Mouse (Mus musculus): Measurements from ENCODE around the gene Ksr1. TPM values are rescaled to one million over a fixed set of nuclear protein-coding genes. Genes with fewer than 3 reads are reported as not detected.
A peak's percentile ranks its signal among the peaks of the same experiment; 100 is the strongest.

Gene Ksr1
- polyA plus RNA-seq, 1 experiment from 2014 or later, result 4.7 TPM

GRCm38 (mm10) chr11:79095713-79096112 lies 50.5 kb downstream of the Ksr1 start:
- Histone ChIP-seq H3K9ac (peak overlapping the region; percentile 8; the same call in 1 of the 2 replicates), H3K36me3 (replicated peaks) (no peaks in the 10 kb centered on the region), H3K4me3 (replicated peaks) (no peak overlapping the region), H3K4me1 (peaks cover 55% of the 10 kb centered on the region), H3K9me3 (no peaks in the 10 kb centered on the region), H3K4me2 (0 out of 2 replicates have a peak overlapping the region, but pooled peaks have one; percentile 21), H3K27me3 (no peaks in the 10 kb centered on the region), H3K27ac (peak overlapping the region; percentile 79)
- WGBS, result 0% methylated on average over 2 of the region's 2 CpGs
- 0 out of 2 replicates have a peak, but pooled peaks have one; percentile 17 for ATAC-seq (ENCODE audit: low FRiP score)

- Histone ChIP-seq H3K4me3 (replicated peaks) (no peak overlapping the region), H3K27ac (peak overlapping the region; percentile 79; the same call in 1 of the 2 replicates), H3K9ac (no peak overlapping the region), H3K27me3 (no peaks in the 10 kb centered on the region), H3K4me1 (peaks cover 57% of the 10 kb centered on the region), H3K36me3 (replicated peaks) (no peaks in the 10 kb centered on the region), H3K4me2 (no peak overlapping the region), H3K9me3 (no peaks in the 10 kb centered on the region)
- WGBS, result 49% methylated on average over 5 of the region's 5 CpGs
- no peak for ATAC-seq (ENCODE audit: low FRiP score)
These were observed 51.5 kb downstream of the Ksr1 start for GRCm38 (mm10) chr11:79094727-79095126.

- Histone ChIP-seq H3K27ac (no peak overlapping the region), H3K36me3 (replicated peaks) (no peaks in the 10 kb centered on the region), H3K9me3 (no peaks in the 10 kb centered on the region), H3K4me3 (replicated peaks) (no peak overlapping the region), H3K9ac (no peak overlapping the region), H3K27me3 (no peaks in the 10 kb centered on the region), H3K4me2 (no peak overlapping the region), H3K4me1 (peaks cover 58% of the 10 kb centered on the region)
- 83% methylated on average over 10 of the region's 10 CpGs for WGBS
- no peak for ATAC-seq (ENCODE audit: low FRiP score)
These were observed 52.1 kb downstream of the Ksr1 start for GRCm38 (mm10) chr11:79093986-79094695.

GRCm38 (mm10) chr11:79093386-79093906 lies 52.8 kb downstream of the Ksr1 start:
- H3K27me3 ChIP-seq, result no peaks in the 10 kb centered on the region
- no peaks in the 10 kb centered on the region for H3K9me3 ChIP-seq
- no peak for ATAC-seq (ENCODE audit: low FRiP score)
- H3K9ac ChIP-seq, result no peak overlapping the region
- no peak overlapping the region for H3K4me2 ChIP-seq
- H3K4me3 ChIP-seq (replicated peaks), result no peak overlapping the region
- WGBS, result 54% methylated on average over 15 of the region's 15 CpGs
- no peak overlapping the region for H3K27ac ChIP-seq
- H3K4me1 ChIP-seq, result peaks cover 51% of the 10 kb centered on the region
- H3K36me3 ChIP-seq (replicated peaks), result no peaks in the 10 kb centered on the region

DNA sequence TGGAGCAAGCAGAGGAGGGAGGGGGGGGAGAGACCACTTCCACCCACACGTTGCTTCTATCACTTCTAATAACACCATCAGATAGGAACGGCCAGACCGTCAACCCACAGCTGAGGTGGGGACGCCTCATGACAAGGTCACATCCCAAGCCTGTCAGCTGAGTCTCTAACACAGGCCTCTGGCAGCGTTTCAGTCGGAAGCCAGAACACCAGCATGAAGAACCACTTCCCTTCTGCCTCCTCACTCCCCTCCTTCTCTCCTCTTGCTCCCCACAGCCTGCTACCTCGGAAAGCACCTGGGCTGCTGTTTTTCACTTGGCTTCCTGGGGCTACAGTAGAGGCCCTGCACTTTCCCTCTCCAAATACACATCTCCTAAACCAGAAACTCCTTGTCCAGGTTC lies 53.4 kb downstream of the Ksr1 start:
- no peak overlapping the region for H3K27ac ChIP-seq
- H3K4me1 ChIP-seq, result peaks cover 51% of the 10 kb centered on the region
- no peaks in the 10 kb centered on the region for H3K9me3 ChIP-seq
- no peak for ATAC-seq (ENCODE audit: low FRiP score)
- no peak overlapping the region for H3K4me3 ChIP-seq (replicated peaks)
- 62% methylated on average over 7 of the region's 7 CpGs for WGBS
- H3K27me3 ChIP-seq, result no peaks in the 10 kb centered on the region
- H3K4me2 ChIP-seq, result no peak overlapping the region
- H3K36me3 ChIP-seq (replicated peaks), result no peaks in the 10 kb centered on the region
- H3K9ac ChIP-seq, result no peak overlapping the region

DNA sequence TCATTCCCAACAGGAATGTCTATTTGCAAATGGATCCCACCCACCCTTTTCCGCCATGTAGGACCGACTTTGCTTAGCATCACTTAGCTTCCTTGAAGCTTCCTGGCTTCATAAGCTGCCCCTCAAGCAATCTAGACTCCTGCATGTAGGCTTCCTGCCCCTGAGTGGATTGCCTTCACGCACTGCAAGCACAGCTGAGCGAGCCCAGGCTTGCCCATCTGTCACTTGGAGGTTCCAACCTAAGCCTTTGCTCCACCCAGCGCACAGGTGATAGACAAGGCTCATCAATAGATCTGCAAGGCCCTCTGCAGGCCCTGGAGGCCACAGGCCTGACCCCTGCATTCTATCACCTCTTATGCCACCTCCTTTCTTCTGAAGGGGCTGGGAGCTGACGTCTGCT lies 54.0 kb downstream of the Ksr1 start:
- Histone ChIP-seq H3K4me2 (no peak overlapping the region), H3K4me3 (replicated peaks) (no peak overlapping the region), H3K27ac (no peak overlapping the region), H3K9me3 (no peaks in the 10 kb centered on the region), H3K9ac (no peak overlapping the region), H3K27me3 (no peaks in the 10 kb centered on the region), H3K36me3 (replicated peaks) (no peaks in the 10 kb centered on the region), H3K4me1 (peaks cover 51% of the 10 kb centered on the region)
- no peak for ATAC-seq (ENCODE audit: low FRiP score)
- WGBS, result 91% methylated on average over 6 of the region's 6 CpGs

DNA sequence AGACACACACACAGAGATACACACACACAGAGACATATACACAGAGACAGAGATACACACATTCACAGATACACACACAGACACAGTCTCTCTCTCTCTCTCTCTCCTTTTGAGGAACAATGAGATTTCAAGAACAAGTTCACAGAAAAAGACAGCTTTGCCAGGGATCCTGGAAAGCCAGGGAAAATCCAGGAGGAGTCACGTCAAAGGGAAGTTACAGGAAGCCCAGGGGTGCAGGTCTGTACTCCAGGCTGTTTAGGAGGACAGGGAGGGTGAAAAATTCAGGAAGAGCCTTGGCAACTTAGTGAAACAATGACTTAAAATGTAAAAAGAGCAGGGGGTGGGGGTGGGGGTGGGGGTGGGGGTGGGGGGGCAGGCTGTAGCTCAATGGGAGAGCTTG lies 56.5 kb downstream of the Ksr1 start:
- no peak overlapping the region for H3K4me3 ChIP-seq (replicated peaks)
- no peaks in the 10 kb centered on the region for H3K27me3 ChIP-seq
- no peak for ATAC-seq (ENCODE audit: low FRiP score)
- peaks cover 30% of the 10 kb centered on the region for H3K4me1 ChIP-seq
- no peak overlapping the region for H3K4me2 ChIP-seq
- no peaks in the 10 kb centered on the region for H3K36me3 ChIP-seq (replicated peaks)
- H3K9ac ChIP-seq, result no peak overlapping the region
- no peaks in the 10 kb centered on the region for H3K9me3 ChIP-seq
- 60% methylated on average over 1 of the region's 1 CpGs for WGBS
- H3K27ac ChIP-seq, result peak overlapping the region; percentile 56; the same call in 1 of the 2 replicates

DNA sequence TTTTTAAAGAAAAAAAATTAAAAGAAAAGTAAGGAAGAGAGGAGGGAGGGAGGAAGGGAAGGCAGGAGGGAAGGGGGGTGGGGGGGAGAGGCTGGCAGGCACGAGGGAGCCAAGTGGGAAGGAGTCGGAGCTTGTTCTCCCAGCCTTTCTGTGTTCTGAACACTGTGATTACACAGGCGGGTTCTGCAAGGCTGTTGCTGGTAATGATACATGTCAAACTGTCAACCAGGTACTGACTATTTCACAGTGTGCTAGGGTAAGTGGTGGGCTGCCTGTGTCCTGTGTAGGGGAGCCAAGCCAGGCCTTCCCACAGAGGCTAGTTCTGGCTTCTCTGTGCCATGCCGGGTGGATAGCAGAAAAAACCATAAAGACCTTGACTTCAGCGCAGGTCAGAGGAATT lies 57.2 kb downstream of the Ksr1 start:
- Histone ChIP-seq H3K4me3 (replicated peaks) (no peak overlapping the region), H3K4me2 (no peak overlapping the region), H3K27ac (0 out of 2 replicates have a peak overlapping the region, but pooled peaks have one; percentile 56), H3K9ac (no peak overlapping the region), H3K4me1 (peaks cover 23% of the 10 kb centered on the region), H3K27me3 (no peaks in the 10 kb centered on the region), H3K9me3 (no peaks in the 10 kb centered on the region), H3K36me3 (replicated peaks) (no peaks in the 10 kb centered on the region)
- 62% methylated on average over 5 of the region's 5 CpGs for WGBS
- ATAC-seq (ENCODE audit: low FRiP score), result no peak

DNA sequence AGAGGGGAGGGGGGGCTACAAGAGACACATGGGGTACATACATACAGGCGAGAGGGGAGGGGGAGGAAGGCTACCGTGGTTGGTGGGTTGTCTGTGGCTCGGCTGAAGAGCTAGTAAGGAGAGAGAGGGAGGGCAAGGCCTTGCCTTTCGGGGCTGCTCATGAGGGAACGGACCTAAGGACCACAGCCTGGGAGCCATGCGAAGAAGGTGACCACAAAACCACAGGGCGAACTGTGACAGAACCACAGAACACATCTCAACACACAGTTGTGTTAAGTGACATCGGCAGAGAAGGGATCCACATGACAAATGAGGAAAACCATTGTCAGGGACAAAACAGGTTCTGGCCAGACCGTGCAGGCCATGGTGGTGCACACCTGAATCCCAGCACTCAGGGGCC lies 57.9 kb downstream of the Ksr1 start:
- H3K9ac ChIP-seq, result no peak overlapping the region
- no peak for ATAC-seq (ENCODE audit: low FRiP score)
- H3K4me2 ChIP-seq, result no peak overlapping the region
- no peaks in the 10 kb centered on the region for H3K9me3 ChIP-seq
- no peaks in the 10 kb centered on the region for H3K27me3 ChIP-seq
- H3K36me3 ChIP-seq (replicated peaks), result no peaks in the 10 kb centered on the region
- H3K27ac ChIP-seq, result 0 out of 2 replicates have a peak overlapping the region, but pooled peaks have one; percentile 25
- 82% methylated on average over 9 of the region's 9 CpGs for whole genome bisulfite sequencing
- H3K4me3 ChIP-seq (replicated peaks), result no peak overlapping the region
- peaks cover 18% of the 10 kb centered on the region for H3K4me1 ChIP-seq

DNA sequence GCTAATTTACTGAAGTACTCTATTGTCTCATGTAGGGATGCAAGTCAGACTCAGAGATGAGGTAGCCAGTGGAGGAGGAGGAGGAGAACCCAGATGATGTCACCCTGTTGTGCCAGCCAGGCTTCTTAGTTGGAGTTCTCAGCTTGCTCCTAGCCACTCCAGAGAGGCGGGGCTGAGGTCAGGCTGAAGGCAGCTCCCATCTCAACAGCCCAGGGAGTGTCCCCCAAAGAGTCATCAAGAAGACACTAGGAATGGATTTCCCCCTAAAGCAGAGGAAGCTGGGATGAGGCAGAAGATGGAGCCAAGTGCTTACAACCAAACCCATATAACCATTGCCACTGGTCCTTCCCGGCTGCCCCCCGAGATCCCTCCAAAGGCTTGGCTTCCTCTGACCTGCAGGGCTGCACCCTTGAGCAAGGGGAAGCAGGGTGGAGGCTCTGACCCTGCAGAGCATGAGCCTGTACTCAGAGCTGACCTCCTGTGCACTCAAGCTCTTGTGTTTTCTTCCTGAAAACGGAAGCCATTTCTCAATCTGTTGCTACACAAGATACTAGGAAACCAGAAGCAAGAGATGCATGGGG lies 58.4 kb downstream of the Ksr1 start:
- WGBS, result 86% methylated on average over 4 of the region's 4 CpGs
- Histone ChIP-seq H3K4me1 (peaks cover 13% of the 10 kb centered on the region), H3K27ac (no peak overlapping the region)

DNA sequence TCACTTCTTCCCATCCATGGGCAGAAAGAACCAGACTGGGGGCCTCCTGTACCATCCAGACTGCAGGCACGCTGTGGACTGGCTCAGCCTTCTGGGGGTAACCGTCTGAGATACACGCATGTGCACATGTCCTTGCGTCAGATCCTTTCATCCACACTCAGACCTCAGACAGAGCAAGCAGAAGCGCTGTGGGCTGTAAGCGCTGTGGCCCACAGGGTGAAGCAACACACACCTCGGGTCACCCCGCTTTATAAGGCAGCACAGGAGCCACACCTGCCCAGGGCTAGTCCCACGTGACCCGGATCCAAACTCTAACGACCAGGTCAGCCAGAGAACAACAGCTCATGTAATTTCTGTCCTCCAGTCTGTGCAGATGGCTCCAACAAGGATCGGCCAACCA lies 59.4 kb downstream of the Ksr1 start:
- Histone ChIP-seq H3K4me3 (replicated peaks) (no peak overlapping the region), H3K27ac (no peak overlapping the region), H3K4me1 (peaks cover 11% of the 10 kb centered on the region), H3K9me3 (no peaks in the 10 kb centered on the region), H3K36me3 (replicated peaks) (no peaks in the 10 kb centered on the region), H3K9ac (no peak overlapping the region), H3K27me3 (no peaks in the 10 kb centered on the region), H3K4me2 (no peak overlapping the region)
- 91% methylated on average over 12 of the region's 12 CpGs for whole genome bisulfite sequencing
- no peak for ATAC-seq (ENCODE audit: low FRiP score)

More for the DNA sequence above, 58.4 kb downstream of the Ksr1 start:
- no peak overlapping the region for H3K4me3 ChIP-seq (replicated peaks)
- no peaks in the 10 kb centered on the region for H3K9me3 ChIP-seq
- no peak overlapping the region for H3K4me2 ChIP-seq
- H3K27me3 ChIP-seq, result no peaks in the 10 kb centered on the region
- H3K36me3 ChIP-seq (replicated peaks), result no peaks in the 10 kb centered on the region
- H3K9ac ChIP-seq, result no peak overlapping the region
- ATAC-seq (ENCODE audit: low FRiP score), result no peak

- H3K9ac ChIP-seq, result no peak overlapping the region
- H3K4me3 ChIP-seq (replicated peaks), result no peak overlapping the region
- no peaks in the 10 kb centered on the region for H3K36me3 ChIP-seq (replicated peaks)
- 80% methylated on average over 5 of the region's 5 CpGs for WGBS
- no peaks in the 10 kb centered on the region for H3K27me3 ChIP-seq
- ATAC-seq (ENCODE audit: low FRiP score), result no peak
- H3K4me1 ChIP-seq, result peaks cover 12% of the 10 kb centered on the region
- no peak overlapping the region for H3K4me2 ChIP-seq
- H3K27ac ChIP-seq, result no peak overlapping the region
- no peaks in the 10 kb centered on the region for H3K9me3 ChIP-seq
These were observed 61.1 kb downstream of the Ksr1 start for GRCm38 (mm10) chr11:79085059-79085458.

All from forebrain, embryonic 12.5 days (tissue).